Mouse (Mus musculus): ENCODE measurements around the gene Sympk. TPM values are rescaled to one million over a fixed set of nuclear protein-coding genes. Genes with fewer than 3 reads are reported as not detected.

Gene Sympk
- polyA plus RNA-seq, 1 experiment from 2014 or later: 26.7 TPM

- H3K9ac ChIP-seq (ENCODE audit: low read depth, low read length): peak overlapping the region; percentile 78
- ATAC-seq (ENCODE audit: low FRiP score, low TSS enrichment): peak; percentile 37; the same call in 1 of the 2 replicates
- H3K4me3 ChIP-seq (ENCODE audit: low read length): peak overlapping the region; percentile 40
- H3K4me1 ChIP-seq (ENCODE audit: control insufficient read depth, insufficient read depth, low read length): peaks cover 26% of the 10 kb centered on the region
- no peaks in the 10 kb centered on the region for H3K27me3 ChIP-seq (ENCODE audit: control insufficient read depth, insufficient read depth, low read length)
- H3K27ac ChIP-seq (ENCODE audit: low read depth, low read length): peak overlapping the region; percentile 74
- 3% methylated on average over 29 of the region's 31 CpGs for WGBS
- no peaks in the 10 kb centered on the region for H3K9me3 ChIP-seq (ENCODE audit: control insufficient read depth, low read length)
- H3K4me2 ChIP-seq (replicated peaks; ENCODE audit: low read depth, low read length): peak overlapping the region; percentile 70
- H3K36me3 ChIP-seq (ENCODE audit: control insufficient read depth, insufficient read depth, low read length): peaks cover 6% of the 10 kb centered on the region
These were observed 12.1 kb upstream of the Sympk start for GRCm38 (mm10) chr7:19012025-19012621.

- 34% methylated on average over 2 of the region's 2 CpGs for WGBS
- no peak for ATAC-seq (ENCODE audit: low FRiP score, low TSS enrichment)
- H3K4me2 ChIP-seq (replicated peaks; ENCODE audit: low read depth, low read length): 0 out of 2 replicates have a peak overlapping the region, but pooled peaks have one; percentile 70
- H3K9ac ChIP-seq (ENCODE audit: low read depth, low read length): no peak overlapping the region
- no peaks in the 10 kb centered on the region for H3K36me3 ChIP-seq (ENCODE audit: control insufficient read depth, insufficient read depth, low read length)
- H3K9me3 ChIP-seq (ENCODE audit: control insufficient read depth, low read length): no peaks in the 10 kb centered on the region
- no peaks in the 10 kb centered on the region for H3K27me3 ChIP-seq (ENCODE audit: control insufficient read depth, insufficient read depth, low read length)
- H3K4me3 ChIP-seq (ENCODE audit: low read length): peak overlapping the region; percentile 40; the same call in 1 of the 2 replicates
- H3K4me1 ChIP-seq (ENCODE audit: control insufficient read depth, insufficient read depth, low read length): peaks cover 18% of the 10 kb centered on the region
- no peak overlapping the region for H3K27ac ChIP-seq (ENCODE audit: low read depth, low read length)
These were observed 11.3 kb upstream of the Sympk start for GRCm38 (mm10) chr7:19012882-19013281.

DNA sequence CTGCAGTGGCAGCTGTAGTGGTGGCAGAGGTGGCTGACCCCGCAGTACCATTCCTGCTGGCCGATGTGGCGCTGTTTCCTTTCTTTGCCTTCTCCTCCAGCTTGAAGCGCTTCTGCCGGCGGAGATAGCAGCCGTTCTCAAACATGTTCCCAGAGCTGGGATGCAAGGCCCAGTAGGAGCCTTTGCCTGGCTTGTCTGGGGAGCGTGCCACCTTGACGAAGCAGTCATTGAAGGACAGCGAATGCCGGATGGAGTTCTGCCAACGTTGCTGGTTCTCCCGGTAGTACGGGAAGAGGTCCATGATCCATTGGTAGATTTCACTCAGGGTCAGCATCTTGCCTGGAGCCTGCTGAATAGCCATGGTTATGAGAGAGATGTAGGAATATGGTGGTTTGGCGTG lies 9.7 kb upstream of the Sympk start:
- H3K9me3 ChIP-seq (ENCODE audit: control insufficient read depth, low read length): no peaks in the 10 kb centered on the region
- 70% methylated on average over 15 of the region's 15 CpGs for WGBS
- peaks cover 14% of the 10 kb centered on the region for H3K4me1 ChIP-seq (ENCODE audit: control insufficient read depth, insufficient read depth, low read length)
- H3K9ac ChIP-seq (ENCODE audit: low read depth, low read length): no peak overlapping the region
- H3K27me3 ChIP-seq (ENCODE audit: control insufficient read depth, insufficient read depth, low read length): no peaks in the 10 kb centered on the region
- H3K27ac ChIP-seq (ENCODE audit: low read depth, low read length): no peak overlapping the region
- no peak overlapping the region for H3K4me2 ChIP-seq (replicated peaks; ENCODE audit: low read depth, low read length)
- H3K4me3 ChIP-seq (ENCODE audit: low read length): no peak overlapping the region
- no peak for ATAC-seq (ENCODE audit: low FRiP score, low TSS enrichment)
- no peaks in the 10 kb centered on the region for H3K36me3 ChIP-seq (ENCODE audit: control insufficient read depth, insufficient read depth, low read length)

DNA sequence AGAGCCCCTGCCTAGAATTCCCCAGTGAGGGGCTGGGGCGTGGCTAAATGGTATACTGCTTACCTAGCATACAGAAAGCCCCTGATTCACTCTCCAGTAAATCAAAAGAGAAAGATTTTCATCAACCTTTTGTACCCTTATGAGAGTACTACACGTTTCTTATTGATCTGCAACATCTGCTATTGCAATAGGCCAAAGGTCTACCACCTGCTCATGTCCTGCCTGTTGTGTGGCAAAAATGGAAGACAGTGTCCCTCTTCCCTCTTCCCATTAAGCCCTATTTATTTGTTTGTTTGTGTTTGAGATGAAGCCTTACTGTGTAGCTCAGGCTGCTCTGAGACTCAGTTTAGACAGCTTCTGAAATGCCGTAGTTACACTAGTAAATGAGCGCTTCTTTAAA lies 8.1 kb upstream of the Sympk start:
- Histone ChIP-seq H3K27ac (ENCODE audit: low read depth, low read length) (no peak overlapping the region), H3K27me3 (ENCODE audit: control insufficient read depth, insufficient read depth, low read length) (peaks cover under 1% of the 10 kb centered on the region; the same call in 1 of the 2 replicates), H3K9ac (ENCODE audit: low read depth, low read length) (no peak overlapping the region), H3K4me1 (ENCODE audit: control insufficient read depth, insufficient read depth, low read length) (peaks cover 14% of the 10 kb centered on the region), H3K36me3 (ENCODE audit: control insufficient read depth, insufficient read depth, low read length) (no peaks in the 10 kb centered on the region), H3K9me3 (ENCODE audit: control insufficient read depth, low read length) (no peaks in the 10 kb centered on the region), H3K4me3 (ENCODE audit: low read length) (no peak overlapping the region), H3K4me2 (replicated peaks; ENCODE audit: low read depth, low read length) (no peak overlapping the region)
- 87% methylated on average over 4 of the region's 4 CpGs for WGBS
- ATAC-seq (ENCODE audit: low FRiP score, low TSS enrichment): no peak

- WGBS: 88% methylated on average over 7 of the region's 7 CpGs
- Histone ChIP-seq H3K36me3 (ENCODE audit: control insufficient read depth, insufficient read depth, low read length) (no peaks in the 10 kb centered on the region), H3K27ac (ENCODE audit: low read depth, low read length) (no peak overlapping the region), H3K4me3 (ENCODE audit: low read length) (no peak overlapping the region), H3K27me3 (ENCODE audit: control insufficient read depth, insufficient read depth, low read length) (peaks cover 14% of the 10 kb centered on the region), H3K9me3 (ENCODE audit: control insufficient read depth, low read length) (no peaks in the 10 kb centered on the region), H3K4me2 (replicated peaks; ENCODE audit: low read depth, low read length) (no peak overlapping the region), H3K4me1 (ENCODE audit: control insufficient read depth, insufficient read depth, low read length) (0 out of 2 replicates have a peak, but pooled peaks cover under 1% of the 10 kb centered on the region), H3K9ac (ENCODE audit: low read depth, low read length) (no peak overlapping the region)
- no peak for ATAC-seq (ENCODE audit: low FRiP score, low TSS enrichment)
These were observed 6.3 kb upstream of the Sympk start for GRCm38 (mm10) chr7:19017909-19018308.

DNA sequence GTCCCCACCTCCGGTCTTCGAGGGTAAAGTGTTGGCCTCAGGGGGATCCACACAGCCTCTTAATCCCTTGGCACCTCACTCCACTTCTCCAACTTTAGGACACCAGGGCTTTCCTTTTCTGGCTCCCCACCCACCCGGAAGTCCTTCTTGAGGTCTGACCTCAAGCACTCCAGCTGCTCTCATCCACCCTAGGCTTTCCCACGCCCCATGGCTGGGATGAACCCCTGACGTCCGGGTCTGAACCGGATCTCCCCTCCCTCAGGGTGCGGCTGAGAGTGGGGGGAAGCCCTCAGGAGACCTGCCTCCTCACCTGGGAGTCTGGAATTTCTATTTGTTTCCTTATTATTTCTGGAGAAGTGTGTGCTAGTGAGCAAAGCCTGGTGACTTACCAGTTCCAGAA lies 3.1 kb upstream of the Sympk start:
- Histone ChIP-seq H3K9ac (ENCODE audit: low read depth, low read length) (no peak overlapping the region), H3K36me3 (ENCODE audit: control insufficient read depth, insufficient read depth, low read length) (no peaks in the 10 kb centered on the region), H3K4me2 (replicated peaks; ENCODE audit: low read depth, low read length) (no peak overlapping the region), H3K9me3 (ENCODE audit: control insufficient read depth, low read length) (no peaks in the 10 kb centered on the region), H3K4me3 (ENCODE audit: low read length) (no peak overlapping the region), H3K27me3 (ENCODE audit: control insufficient read depth, insufficient read depth, low read length) (peaks cover 24% of the 10 kb centered on the region), H3K27ac (ENCODE audit: low read depth, low read length) (no peak overlapping the region), H3K4me1 (ENCODE audit: control insufficient read depth, insufficient read depth, low read length) (peaks cover 6% of the 10 kb centered on the region; the same call in 1 of the 2 replicates)
- 16% methylated on average over 8 of the region's 8 CpGs for WGBS
- no peak for ATAC-seq (ENCODE audit: low FRiP score, low TSS enrichment)

GRCm38 (mm10) chr7:19022189-19022958 lies 1.8 kb upstream of the Sympk start:
- no peaks in the 10 kb centered on the region for H3K36me3 ChIP-seq (ENCODE audit: control insufficient read depth, insufficient read depth, low read length)
- no peak for ATAC-seq (ENCODE audit: low FRiP score, low TSS enrichment)
- H3K4me1 ChIP-seq (ENCODE audit: control insufficient read depth, insufficient read depth, low read length): peaks cover 6% of the 10 kb centered on the region; the same call in 1 of the 2 replicates
- H3K4me3 ChIP-seq (ENCODE audit: low read length): no peak overlapping the region; the same call in 1 of the 2 replicates
- peaks cover 24% of the 10 kb centered on the region for H3K27me3 ChIP-seq (ENCODE audit: control insufficient read depth, insufficient read depth, low read length)
- no peak overlapping the region for H3K9ac ChIP-seq (ENCODE audit: low read depth, low read length)
- H3K4me2 ChIP-seq (replicated peaks; ENCODE audit: low read depth, low read length): no peak overlapping the region
- no peak overlapping the region for H3K27ac ChIP-seq (ENCODE audit: low read depth, low read length)
- H3K9me3 ChIP-seq (ENCODE audit: control insufficient read depth, low read length): no peaks in the 10 kb centered on the region
- WGBS: 51% methylated on average over 18 of the region's 18 CpGs

DNA sequence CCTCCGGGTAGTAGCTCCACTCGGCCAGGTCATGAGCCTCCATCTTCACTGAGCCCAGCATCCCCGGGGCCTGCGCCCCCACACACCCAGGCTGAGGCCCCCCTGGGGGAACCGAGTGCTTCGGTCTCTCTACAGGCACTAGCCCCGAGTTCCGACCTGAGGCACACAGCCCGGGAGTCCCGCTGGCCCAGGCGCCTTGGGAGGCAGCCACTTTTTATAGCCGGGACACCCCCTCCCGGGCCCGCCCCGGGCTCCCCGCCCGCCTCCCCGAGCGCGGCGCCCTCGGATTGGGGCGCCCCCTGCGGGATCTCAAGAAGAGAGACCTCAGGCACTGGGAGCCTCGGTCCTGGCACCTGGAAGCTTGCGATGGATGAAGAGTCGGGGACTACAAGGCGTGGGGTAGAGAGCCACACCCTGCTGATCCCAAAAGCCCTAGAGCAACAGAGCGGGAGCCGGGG lies 791 bp upstream of the Sympk start, which contains the start of gene Foxa3:
Gene Foxa3, minus strand, starts transcription at position 182 of the 458 bp plus-strand sequence.
- Histone ChIP-seq H3K9me3 (ENCODE audit: control insufficient read depth, low read length) (no peaks in the 10 kb centered on the region), H3K36me3 (ENCODE audit: control insufficient read depth, insufficient read depth, low read length) (peaks cover under 1% of the 10 kb centered on the region; the same call in 1 of the 2 replicates), H3K27me3 (ENCODE audit: control insufficient read depth, insufficient read depth, low read length) (peaks cover 24% of the 10 kb centered on the region), H3K4me3 (ENCODE audit: low read length) (peak within 1 kb of the TSS; percentile 68), H3K27ac (ENCODE audit: low read depth, low read length) (0 out of 2 replicates have a peak within 1 kb of the TSS, but pooled peaks have one; percentile 6), H3K9ac (ENCODE audit: low read depth, low read length) (peak within 1 kb of the TSS; percentile 85), H3K4me1 (ENCODE audit: control insufficient read depth, insufficient read depth, low read length) (peaks cover 6% of the 10 kb centered on the region; the same call in 1 of the 2 replicates), H3K4me2 (replicated peaks; ENCODE audit: low read depth, low read length) (peak within 1 kb of the TSS; percentile 76)
- ATAC-seq (ENCODE audit: low FRiP score, low TSS enrichment): peak; percentile 28
- 3% methylated on average over 30 of the region's 30 CpGs for WGBS
